Mouse (Mus musculus) E14TG2a.4 (cell line): Measurements from ENCODE around the gene Ccdc117.

Experiments used
- CTCF ChIP-seq: conservative IDR thresholded peaks from 2 replicates; pipeline ENCODE4 v1.5.1; 2014; ENCODE audit warnings: low read length
- NANOG ChIP-seq: IDR thresholded peaks from 2 replicates; pipeline ENCODE4 v1.6.1; 2014; ENCODE audit warnings: borderline replicate concordance, low read length, mixed read lengths

DNA sequence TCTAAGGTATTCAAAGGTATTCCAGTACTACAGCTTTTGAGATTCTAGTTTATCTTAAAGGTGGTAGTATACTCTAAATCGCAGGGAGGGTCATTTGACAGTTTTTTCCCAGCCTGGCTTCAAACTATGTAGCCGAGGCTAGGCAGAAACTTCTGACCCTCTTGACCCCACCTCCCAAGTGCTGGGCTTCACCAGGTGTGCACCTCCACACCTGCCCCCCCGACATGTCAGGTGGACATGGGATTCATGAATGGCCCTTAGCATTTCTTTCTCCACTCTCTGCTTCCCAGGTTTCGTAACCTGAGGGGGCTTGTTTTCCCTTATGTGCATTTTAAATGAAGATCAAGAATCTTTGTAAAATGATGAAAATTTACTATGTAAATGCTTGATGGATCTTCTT, 16.6 kb downstream of the Ccdc117 start:
- TF ChIP-seq CTCF (no peak), NANOG (no peak)
